Mouse (Mus musculus) adrenal gland, adult (tissue): ENCODE measurements at regions not wholly inside any gene's neighbourhood (a gene's known extent, or its start where the extent isn't known, plus 50 kb on each side); places are given as distances from the start of the nearest gene placed in this dataset.
"Not testable (repeated sequence)": the region's sequence is repeated elsewhere in the genome, so short reads cannot be mapped to it uniquely, and the experiment has no call there.

Experiments
- DNase-seq, 2 experiments: peaks; one replicate each; pipeline ENCODE4 v3.0.0; 2022 to 2023; ENCODE audit warnings: low spot score in 1 of 2; ENCODE audit not compliant: inconsistent age in 2 of 2

GRCm38 (mm10) chr14:15061966-15062860 lies 259.0 kb downstream of the Nek10 start:
- no peak for DNase-seq

- no peak for DNase-seq
Measured at GRCm38 (mm10) chr14:15062861-15063418, 259.7 kb downstream of the Nek10 start.

- no peak for DNase-seq
Measured at GRCm38 (mm10) chr14:15064991-15065525, 261.8 kb downstream of the Nek10 start.

GRCm38 (mm10) chr14:15075877-15076276 lies 272.7 kb downstream of the Nek10 start:
- DNase-seq = no peak

DNA sequence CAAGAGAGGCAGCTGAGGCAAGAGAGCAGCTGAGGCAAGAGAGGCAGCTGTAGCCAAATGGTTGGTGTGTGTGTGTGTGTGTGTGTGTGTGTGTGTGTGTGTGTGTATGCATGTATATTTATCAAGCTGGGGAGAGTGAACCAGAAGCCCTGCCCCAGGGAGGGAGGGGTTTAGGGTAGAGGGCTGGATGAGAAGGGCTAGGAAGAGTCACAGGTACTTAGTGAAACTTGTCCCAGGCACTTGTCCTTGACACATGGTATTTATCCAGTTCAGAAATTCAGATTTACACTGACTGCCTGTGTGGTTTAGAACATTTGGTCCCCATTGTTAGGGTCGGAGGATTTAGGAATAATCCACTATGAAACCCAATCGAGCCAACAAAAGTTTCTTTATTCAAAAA lies 279.7 kb downstream of the Nek10 start:
- no peak for DNase-seq

- DNase-seq = no peak
Measured at GRCm38 (mm10) chr14:15083812-15084211, 280.6 kb downstream of the Nek10 start.

DNA sequence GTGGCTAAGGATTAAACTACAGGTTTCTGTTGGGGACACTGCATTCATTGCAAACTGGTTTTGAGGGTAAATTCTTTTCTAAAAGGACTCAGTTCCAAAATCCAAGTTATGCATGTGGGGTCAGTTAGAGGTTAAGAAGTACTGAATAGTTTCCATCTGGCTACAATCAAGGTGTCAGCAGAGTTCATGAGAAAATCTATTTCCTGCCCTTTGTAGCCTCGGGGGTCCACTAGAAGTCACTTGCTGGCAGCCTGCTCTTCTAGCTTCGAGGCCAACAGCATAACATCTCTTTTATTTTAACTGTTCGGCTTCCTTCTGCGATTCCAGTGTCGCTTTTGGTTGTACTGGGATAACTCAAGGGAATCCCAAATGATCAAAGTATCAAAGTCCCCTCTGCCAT lies 283.8 kb downstream of the Nek10 start:
- no peak for DNase-seq

GRCm38 (mm10) chr14:15096865-15097264 lies 293.6 kb downstream of the Nek10 start:
- DNase-seq = no peak

DNA sequence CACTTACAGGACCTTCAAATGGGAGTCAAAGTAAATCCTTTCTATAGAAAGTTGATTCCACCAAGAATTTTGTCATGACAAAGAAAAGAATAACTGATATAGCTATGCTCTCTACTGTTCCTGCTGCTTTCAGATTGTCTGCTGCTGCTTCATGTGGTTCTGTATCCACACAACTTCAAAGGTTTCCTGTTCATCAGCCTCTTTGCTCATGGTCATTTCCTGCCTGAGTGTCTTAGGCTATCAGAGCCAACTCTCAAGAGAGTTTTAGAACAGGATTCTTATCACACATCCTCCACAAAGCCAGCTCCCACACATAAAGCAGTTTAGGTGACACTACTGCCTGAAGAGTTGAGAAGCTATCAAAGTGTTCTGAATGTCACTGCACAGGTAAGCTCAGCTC lies 296.7 kb downstream of the Nek10 start:
- DNase-seq = no peak

GRCm38 (mm10) chr14:15107795-15108321 lies 304.6 kb downstream of the Nek10 start:
- peak; percentile 8 to 39 for DNase-seq

DNA sequence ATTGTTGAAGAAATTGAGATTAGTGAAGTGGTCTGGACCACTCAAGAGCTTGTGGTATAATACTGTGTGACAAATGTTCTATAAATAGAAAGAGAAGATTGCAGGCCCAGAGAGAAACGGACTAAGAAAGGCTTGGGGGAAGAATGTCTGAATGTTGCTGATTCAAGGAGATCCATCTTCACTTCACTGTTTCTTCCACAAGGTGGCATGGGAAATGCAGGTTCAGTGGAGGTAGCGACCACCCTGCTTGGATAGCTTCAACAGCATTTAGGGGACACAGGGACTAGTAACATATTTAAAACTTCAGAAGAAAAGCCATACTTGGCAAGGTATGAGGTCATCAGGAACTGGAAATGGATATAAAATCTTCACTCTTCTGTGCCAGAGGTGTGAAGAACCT lies 316.5 kb downstream of the Nek10 start:
- peak in 1 of 2 experiments; percentile 32 for DNase-seq

DNA sequence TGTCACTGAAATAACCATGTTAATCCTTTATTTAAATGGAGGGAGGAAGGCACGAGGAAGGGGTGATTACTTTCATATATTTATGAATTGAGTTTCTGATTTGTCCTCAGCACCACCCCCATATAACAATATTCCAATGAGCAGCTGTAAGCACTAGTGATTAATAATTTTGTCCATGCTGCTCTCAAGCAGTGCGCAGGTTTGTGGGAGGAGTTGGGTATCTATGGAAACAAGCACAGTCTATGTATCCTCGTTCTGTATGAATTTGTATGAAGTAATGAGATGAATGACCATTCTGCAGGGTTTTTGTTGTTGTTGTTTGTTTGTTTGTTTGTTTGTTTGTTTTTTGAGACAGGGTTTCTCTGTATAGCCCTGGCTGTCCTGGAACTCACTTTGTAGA lies 310.6 kb downstream of the Lrrc3b start:
- DNase-seq = no peak

- not testable (repeated sequence) for DNase-seq
Measured at GRCm38 (mm10) chr14:15140871-15141270, 297.9 kb downstream of the Lrrc3b start.

DNA sequence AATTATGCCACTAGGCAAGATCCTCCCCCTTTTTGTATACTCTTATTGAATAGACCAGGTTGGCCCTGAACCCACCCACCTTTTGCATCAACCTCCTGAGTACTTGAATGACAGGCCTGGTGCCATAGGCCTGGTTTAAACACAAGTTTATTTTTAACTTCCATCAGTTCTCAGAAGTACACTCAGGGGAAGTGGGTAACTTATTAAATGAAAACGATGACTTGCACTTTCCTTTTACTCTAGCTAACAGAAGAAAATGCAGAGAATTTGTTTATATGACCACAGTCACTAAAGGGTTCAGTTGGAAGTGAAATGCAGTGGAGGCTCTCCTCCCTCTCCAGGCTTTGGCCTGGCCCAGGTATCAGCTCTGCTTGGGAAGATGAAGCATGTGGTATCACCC lies 295.9 kb downstream of the Lrrc3b start:
- no peak for DNase-seq

DNA sequence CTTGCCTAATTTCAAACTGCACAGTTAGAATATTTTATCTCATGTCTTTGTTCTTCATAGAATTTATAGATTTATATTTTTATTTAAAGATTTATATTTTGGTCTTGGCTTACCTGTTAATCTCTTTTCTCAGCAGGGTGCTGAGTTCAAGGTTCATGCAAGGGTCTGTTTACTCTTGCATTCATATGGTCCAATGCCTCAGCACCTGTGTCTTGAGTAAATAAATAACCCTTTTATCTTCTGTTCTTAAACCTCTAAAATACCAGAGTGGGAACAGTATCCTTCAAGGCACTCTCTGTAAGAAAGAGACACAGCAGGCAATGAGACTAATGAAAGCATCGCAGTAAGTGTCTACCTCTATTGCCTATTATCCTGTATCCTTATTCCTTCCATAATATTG lies 290.3 kb downstream of the Lrrc3b start:
- no peak for DNase-seq
